Mouse (Mus musculus) lung, postnatal 36 days (tissue): ENCODE results near the gene Scfd2.
A peak's percentile ranks its signal among the peaks of the same experiment; 100 is the strongest.

Source experiments
- DNase-seq: peaks from one replicate; pipeline ENCODE4 v3.0.0; 2022; ENCODE audit warnings: mixed read lengths

Gene Scfd2

DNA sequence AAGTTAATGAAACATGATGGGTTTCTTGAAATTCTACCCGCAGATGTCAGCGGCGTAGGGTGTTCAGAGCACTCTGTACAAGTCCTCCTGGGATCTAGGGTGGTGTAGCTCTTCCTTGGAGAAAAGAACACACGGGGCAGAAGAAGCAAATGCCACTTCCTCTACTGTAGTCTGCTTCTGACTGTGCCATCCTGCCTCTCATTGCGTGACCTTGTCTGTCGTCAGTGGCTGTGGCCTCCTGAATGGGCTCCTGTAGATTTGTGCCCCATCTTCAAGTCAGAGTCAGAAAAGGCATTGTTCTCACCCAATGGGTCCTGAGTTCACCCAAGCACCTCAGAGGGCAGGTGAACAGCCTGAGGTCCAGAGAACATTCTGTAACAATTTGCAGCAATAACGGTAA, 367.0 kb downstream of the Scfd2 start:
- DNase-seq, result no peak

DNA sequence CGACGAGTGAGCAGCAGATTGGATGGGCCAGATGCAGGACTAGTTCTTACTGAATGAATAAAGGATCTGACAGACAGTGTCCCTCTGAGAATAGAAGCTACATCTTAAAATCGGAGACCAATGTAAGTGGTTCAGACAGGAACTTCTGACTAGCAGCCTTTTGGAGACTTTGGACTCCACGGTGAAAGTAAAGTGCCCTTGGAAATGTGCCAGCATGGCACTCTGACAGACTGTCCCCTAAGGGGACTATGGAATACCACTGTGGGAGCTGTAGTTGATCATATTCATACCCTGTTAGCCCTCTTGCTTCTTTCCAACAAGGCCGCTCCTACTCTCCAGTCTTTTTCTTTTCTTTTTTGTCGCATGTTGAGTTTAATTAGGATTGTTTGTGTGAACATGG, 368.4 kb downstream of the Scfd2 start:
- DNase-seq, result no peak

DNA sequence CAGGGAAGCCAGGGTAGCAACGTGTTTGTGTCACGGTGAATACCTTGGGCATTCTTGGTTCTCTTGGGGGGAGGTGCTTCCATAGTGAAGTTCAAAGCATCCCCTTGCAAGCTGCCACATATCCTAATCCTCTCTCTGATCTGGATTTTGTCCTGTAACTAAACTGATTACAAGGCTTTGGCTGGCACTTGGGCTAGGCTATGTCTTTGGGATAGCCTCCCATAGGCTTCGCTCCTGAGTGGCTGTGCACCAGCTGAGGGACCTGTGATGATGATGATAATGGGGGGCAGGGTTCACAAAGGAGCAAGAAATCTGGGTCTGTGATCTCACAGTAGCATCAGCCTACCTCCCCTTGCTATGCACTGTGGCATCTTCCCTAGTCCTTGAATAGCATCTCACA, 369.5 kb downstream of the Scfd2 start:
- no peak for DNase-seq

DNA sequence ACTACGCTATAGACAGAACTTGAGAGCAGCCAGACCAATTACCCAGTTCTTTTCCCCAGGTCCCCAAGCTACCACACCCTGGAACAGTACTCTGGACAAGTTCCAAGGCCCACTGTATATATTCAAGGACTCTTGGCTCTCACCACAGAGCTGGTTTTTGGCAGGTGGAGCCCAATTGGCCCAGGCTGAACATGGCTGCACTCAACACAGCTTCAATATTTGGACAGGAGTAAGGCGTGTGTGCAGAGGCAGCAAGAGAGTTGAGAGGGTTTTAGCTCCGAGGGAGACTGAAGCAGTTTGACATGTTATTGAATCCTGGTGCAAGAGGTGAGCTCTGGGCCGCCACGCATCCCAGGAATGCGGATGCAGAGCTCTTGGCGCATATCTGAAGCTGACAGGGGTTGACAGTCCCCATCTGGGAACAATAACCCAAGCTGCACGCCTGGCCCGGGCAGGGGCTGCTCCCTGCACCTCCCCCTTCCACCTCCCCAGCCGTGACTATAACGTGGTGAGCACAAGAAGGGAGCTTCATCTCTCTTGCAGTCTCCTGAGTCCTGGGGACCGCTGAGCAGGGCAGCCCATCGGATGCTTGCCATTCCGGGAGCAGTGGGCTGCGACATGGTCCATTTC, 370.1 kb downstream of the Scfd2 start:
- peak; percentile 90 for DNase-seq

DNA sequence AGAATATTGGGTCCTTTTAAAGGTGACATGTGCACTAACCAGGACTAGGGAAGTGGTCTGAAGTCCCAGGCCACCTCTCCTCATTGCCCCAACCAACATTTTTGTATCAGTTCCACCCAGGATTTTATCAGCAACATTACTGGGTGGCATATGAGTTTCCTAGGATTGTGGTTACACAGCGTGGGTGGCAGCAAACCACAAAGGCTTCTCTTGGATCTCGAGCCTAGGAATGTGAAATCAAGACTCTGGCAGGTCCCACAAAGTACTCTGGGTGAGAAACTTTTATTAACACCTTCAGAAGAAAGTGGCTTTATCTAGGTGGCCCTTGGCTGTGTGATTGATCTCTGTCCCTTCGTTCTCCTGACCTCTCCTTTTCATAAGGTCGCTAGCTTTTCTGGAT, 371.2 kb downstream of the Scfd2 start:
- DNase-seq, result no peak

DNA sequence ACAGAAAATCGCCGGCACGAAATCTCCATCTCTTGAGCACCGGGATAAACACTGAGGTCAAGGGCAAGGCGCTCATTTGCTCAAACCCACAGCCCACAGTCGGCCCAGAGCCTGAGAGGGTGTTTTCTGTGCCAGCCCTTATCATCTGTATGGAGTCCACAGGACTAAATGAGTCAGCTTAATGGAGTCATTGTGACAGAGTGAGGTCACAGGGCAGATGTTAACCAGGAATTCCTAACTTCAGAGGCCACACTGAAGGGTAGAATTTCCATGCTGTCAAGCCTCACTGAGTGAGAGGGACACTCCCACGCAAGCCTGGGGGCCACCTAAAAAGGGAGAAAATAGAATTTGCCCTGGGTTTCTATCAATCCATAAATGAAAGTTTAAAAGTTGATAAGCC, 371.7 kb downstream of the Scfd2 start:
- peak; percentile 42 for DNase-seq

DNA sequence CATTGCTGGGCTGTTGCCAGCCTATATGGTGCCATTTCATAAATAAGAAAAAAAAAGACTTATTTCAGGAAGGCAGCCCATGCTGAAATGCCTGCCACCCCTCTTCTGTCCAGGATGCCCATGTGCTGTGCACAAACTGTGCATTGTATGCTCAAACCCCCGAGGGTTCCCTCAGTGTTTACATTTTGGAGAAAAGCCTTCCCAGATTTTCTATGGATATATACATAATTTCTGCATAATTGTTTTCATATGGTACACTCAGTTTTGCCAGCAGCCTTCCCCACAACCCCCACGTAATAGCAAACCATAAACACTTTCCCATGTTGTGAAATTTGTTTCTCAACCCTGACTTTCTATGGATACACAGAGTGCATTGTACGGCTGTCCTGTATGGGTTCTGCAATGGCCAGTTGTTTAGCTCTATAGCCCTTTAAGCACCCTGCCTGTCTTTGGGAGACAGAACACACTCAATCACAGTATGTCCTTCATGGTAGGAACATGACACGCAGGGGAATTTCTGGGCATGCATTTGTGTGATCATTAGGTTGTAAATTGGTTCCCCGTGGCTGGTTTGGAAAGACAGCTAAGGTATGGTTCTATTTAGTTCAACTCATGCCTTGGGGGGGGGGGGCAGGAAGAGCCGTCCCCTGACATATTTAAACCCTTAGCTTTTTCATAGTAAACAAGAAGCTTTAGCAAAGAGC, 372.5 kb downstream of the Scfd2 start:
- DNase-seq, result no peak

DNA sequence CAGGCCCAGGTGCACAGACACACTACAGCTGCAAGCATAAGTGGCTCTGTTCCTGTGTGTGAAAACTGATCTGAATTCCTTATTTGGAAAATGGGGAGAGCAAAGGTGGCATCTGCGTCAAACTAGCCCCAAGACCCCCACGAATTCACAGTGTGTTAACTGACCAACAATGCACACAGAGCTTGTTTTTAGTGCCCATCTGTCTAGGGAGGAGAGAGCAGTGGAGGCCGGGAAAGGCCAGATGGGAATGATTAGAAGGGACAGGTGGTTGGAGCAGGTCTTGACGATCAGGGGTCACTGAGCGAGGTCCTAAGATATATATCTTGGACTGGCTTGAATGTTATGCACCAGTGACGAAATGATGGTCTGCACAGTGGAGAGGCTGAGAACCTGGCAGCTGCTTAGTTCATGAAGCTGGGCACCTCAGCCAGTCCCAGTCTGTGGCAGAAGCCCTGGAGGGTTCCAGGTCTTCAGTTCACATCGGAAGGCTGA, 375.7 kb downstream of the Scfd2 start:
- DNase-seq, result no peak
